Mouse (Mus musculus): ENCODE data around the gene Tmco3. TPM values are rescaled to one million over a fixed set of nuclear protein-coding genes. Genes with fewer than 3 reads are reported as not detected.

Gene Tmco3
- polyA plus RNA-seq, 1 experiment = 38.4 TPM

GRCm38 (mm10) chr8:13253413-13253812, 34.6 kb upstream of the Tmco3 start:
- no peaks in the 10 kb centered on the region for H3K27me3 ChIP-seq (ENCODE audit: control insufficient read depth, insufficient read depth, low read length)
- H3K4me3 ChIP-seq (ENCODE audit: low read depth, low read length) = no peak overlapping the region
- peaks cover 21% of the 10 kb centered on the region for H3K36me3 ChIP-seq (ENCODE audit: control insufficient read depth, insufficient read depth, low read length)
- no peak overlapping the region for H3K27ac ChIP-seq (ENCODE audit: insufficient read depth, low read depth, low read length)
- 72% methylated on average over 5 of the region's 5 CpGs for WGBS
- H3K4me1 ChIP-seq (ENCODE audit: control insufficient read depth, insufficient read depth, insufficient read length, low read length) = peaks cover 9% of the 10 kb centered on the region; the same call in 1 of the 2 replicates
- TF ChIP-seq POLR2A (IDR thresholded peaks at IDR 0.05; ENCODE audit: low read depth, low read length) (no peak), CTCF (IDR thresholded peaks at IDR 0.05; ENCODE audit: extremely low read depth, insufficient read length, insufficient replicate concordance, low read depth, low read length) (no peak)

- Histone ChIP-seq H3K27me3 (ENCODE audit: control insufficient read depth, insufficient read depth, low read length) (no peaks in the 10 kb centered on the region), H3K36me3 (ENCODE audit: control insufficient read depth, insufficient read depth, low read length) (peaks cover 24% of the 10 kb centered on the region), H3K4me1 (ENCODE audit: control insufficient read depth, insufficient read depth, insufficient read length, low read length) (peaks cover 9% of the 10 kb centered on the region; the same call in 1 of the 2 replicates), H3K27ac (ENCODE audit: insufficient read depth, low read depth, low read length) (no peak within 1 kb of the TSS), H3K4me3 (ENCODE audit: low read depth, low read length) (no peak within 1 kb of the TSS)
- TF ChIP-seq POLR2A (IDR thresholded peaks at IDR 0.05; ENCODE audit: low read depth, low read length) (no peak), CTCF (IDR thresholded peaks at IDR 0.05; ENCODE audit: extremely low read depth, insufficient read length, insufficient replicate concordance, low read depth, low read length) (peak; percentile 73)
- WGBS = 21% methylated on average over 8 of the region's 8 CpGs
These were observed 34.0 kb upstream of the Tmco3 start, which contains the start of gene Adprhl1 for GRCm38 (mm10) chr8:13254019-13254418. Gene Adprhl1, minus strand, starts transcription at chr8:13254162.

GRCm38 (mm10) chr8:13263376-13263775, 24.6 kb upstream of the Tmco3 start:
- H3K4me1 ChIP-seq (ENCODE audit: control insufficient read depth, insufficient read depth, insufficient read length, low read length) = no peaks in the 10 kb centered on the region
- H3K27ac ChIP-seq (ENCODE audit: insufficient read depth, low read depth, low read length) = no peak overlapping the region
- H3K36me3 ChIP-seq (ENCODE audit: control insufficient read depth, insufficient read depth, low read length) = peaks cover 17% of the 10 kb centered on the region
- H3K4me3 ChIP-seq (ENCODE audit: low read depth, low read length) = no peak overlapping the region
- WGBS = 73% methylated on average over 3 of the region's 3 CpGs
- no peaks in the 10 kb centered on the region for H3K27me3 ChIP-seq (ENCODE audit: control insufficient read depth, insufficient read depth, low read length)
- no peak for TF ChIP-seq CTCF (IDR thresholded peaks at IDR 0.05; ENCODE audit: extremely low read depth, insufficient read length, insufficient replicate concordance, low read depth, low read length)
- TF ChIP-seq POLR2A (IDR thresholded peaks at IDR 0.05; ENCODE audit: low read depth, low read length) = no peak

- H3K27me3 ChIP-seq (ENCODE audit: control insufficient read depth, insufficient read depth, low read length) = no peaks in the 10 kb centered on the region
- 67% methylated on average over 2 of the region's 2 CpGs for WGBS
- no peak overlapping the region for H3K27ac ChIP-seq (ENCODE audit: insufficient read depth, low read depth, low read length)
- TF ChIP-seq CTCF (IDR thresholded peaks at IDR 0.05; ENCODE audit: extremely low read depth, insufficient read length, insufficient replicate concordance, low read depth, low read length) = no peak
- no peak for TF ChIP-seq POLR2A (IDR thresholded peaks at IDR 0.05; ENCODE audit: low read depth, low read length)
- H3K4me1 ChIP-seq (ENCODE audit: control insufficient read depth, insufficient read depth, insufficient read length, low read length) = no peaks in the 10 kb centered on the region
- H3K36me3 ChIP-seq (ENCODE audit: control insufficient read depth, insufficient read depth, low read length) = peaks cover 24% of the 10 kb centered on the region
- no peak overlapping the region for H3K4me3 ChIP-seq (ENCODE audit: low read depth, low read length)
These were observed 20.4 kb upstream of the Tmco3 start for GRCm38 (mm10) chr8:13267566-13267965.

- WGBS = 90% methylated on average over 5 of the region's 5 CpGs
- peaks cover 26% of the 10 kb centered on the region for H3K36me3 ChIP-seq (ENCODE audit: control insufficient read depth, insufficient read depth, low read length)
These were observed 15.2 kb upstream of the Tmco3 start for GRCm38 (mm10) chr8:13272834-13273233.

GRCm38 (mm10) chr8:13276941-13277447, 11.0 kb upstream of the Tmco3 start:
- H3K4me1 ChIP-seq (ENCODE audit: control insufficient read depth, insufficient read depth, insufficient read length, low read length) = no peaks in the 10 kb centered on the region
- WGBS = 80% methylated on average over 5 of the region's 5 CpGs
- TF ChIP-seq POLR2A (IDR thresholded peaks at IDR 0.05; ENCODE audit: low read depth, low read length) = no peak

More at GRCm38 (mm10) chr8:13272834-13273233, 15.2 kb upstream of the Tmco3 start:
- Histone ChIP-seq H3K4me1 (ENCODE audit: control insufficient read depth, insufficient read depth, insufficient read length, low read length) (no peaks in the 10 kb centered on the region), H3K27ac (ENCODE audit: insufficient read depth, low read depth, low read length) (no peak overlapping the region), H3K4me3 (ENCODE audit: low read depth, low read length) (no peak overlapping the region), H3K27me3 (ENCODE audit: control insufficient read depth, insufficient read depth, low read length) (no peaks in the 10 kb centered on the region)
- TF ChIP-seq CTCF (IDR thresholded peaks at IDR 0.05; ENCODE audit: extremely low read depth, insufficient read length, insufficient replicate concordance, low read depth, low read length) (no peak), POLR2A (IDR thresholded peaks at IDR 0.05; ENCODE audit: low read depth, low read length) (no peak)

GRCm38 (mm10) chr8:13283200-13283599, 4.8 kb upstream of the Tmco3 start:
- Histone ChIP-seq H3K27me3 (ENCODE audit: control insufficient read depth, insufficient read depth, low read length) (no peaks in the 10 kb centered on the region), H3K4me3 (ENCODE audit: low read depth, low read length) (no peak overlapping the region), H3K27ac (ENCODE audit: insufficient read depth, low read depth, low read length) (no peak overlapping the region), H3K4me1 (ENCODE audit: control insufficient read depth, insufficient read depth, insufficient read length, low read length) (peaks cover 3% of the 10 kb centered on the region; the same call in 1 of the 2 replicates), H3K36me3 (ENCODE audit: control insufficient read depth, insufficient read depth, low read length) (no peaks in the 10 kb centered on the region; the same call in 1 of the 2 replicates)
- WGBS = 68% methylated on average over 1 of the region's 1 CpGs
- TF ChIP-seq CTCF (IDR thresholded peaks at IDR 0.05; ENCODE audit: extremely low read depth, insufficient read length, insufficient replicate concordance, low read depth, low read length) (peak; percentile 25; the same call in 1 of the 2 replicates), POLR2A (IDR thresholded peaks at IDR 0.05; ENCODE audit: low read depth, low read length) (no peak)

More at GRCm38 (mm10) chr8:13276941-13277447, 11.0 kb upstream of the Tmco3 start:
- no peaks in the 10 kb centered on the region for H3K27me3 ChIP-seq (ENCODE audit: control insufficient read depth, insufficient read depth, low read length)
- no peak overlapping the region for H3K4me3 ChIP-seq (ENCODE audit: low read depth, low read length)
- no peak overlapping the region for H3K27ac ChIP-seq (ENCODE audit: insufficient read depth, low read depth, low read length)
- peaks cover 12% of the 10 kb centered on the region for H3K36me3 ChIP-seq (ENCODE audit: control insufficient read depth, insufficient read depth, low read length)
